Mouse (Mus musculus): ENCODE results near the gene Adh6a. TPM values are rescaled to one million over a fixed set of nuclear protein-coding genes. Genes with fewer than 3 reads are reported as not detected.

The Adh6a gene
- total RNA-seq (2021), result not detected
- long read RNA-seq, experiment 1, result 0 reads
- long read RNA-seq, experiment 2, result 0 reads

GRCm38 (mm10) chr3:138312965-138313364 lies at the start of gene Adh6a:
TSS of gene Adh6a (plus strand) at chr3:138313286.
- Histone ChIP-seq H3K27ac (no peak within 1 kb of the TSS), H3K4me3 (no peak within 1 kb of the TSS)
- no peak for TF ChIP-seq CTCF (conservative IDR thresholded peaks at IDR 0.05)
- no peak for DNase-seq (ENCODE audit: low spot score in 2 of 2)

GRCm38 (mm10) chr3:138264648-138265047 lies 48.4 kb upstream of the Adh6a start:
- DNase-seq (ENCODE audit: low spot score in 2 of 2), result peak in 1 of 2 experiments; percentile 13
- H3K27ac ChIP-seq, result no peak overlapping the region
- H3K4me3 ChIP-seq, result no peak overlapping the region
- TF ChIP-seq CTCF (conservative IDR thresholded peaks at IDR 0.05), result no peak

DNA sequence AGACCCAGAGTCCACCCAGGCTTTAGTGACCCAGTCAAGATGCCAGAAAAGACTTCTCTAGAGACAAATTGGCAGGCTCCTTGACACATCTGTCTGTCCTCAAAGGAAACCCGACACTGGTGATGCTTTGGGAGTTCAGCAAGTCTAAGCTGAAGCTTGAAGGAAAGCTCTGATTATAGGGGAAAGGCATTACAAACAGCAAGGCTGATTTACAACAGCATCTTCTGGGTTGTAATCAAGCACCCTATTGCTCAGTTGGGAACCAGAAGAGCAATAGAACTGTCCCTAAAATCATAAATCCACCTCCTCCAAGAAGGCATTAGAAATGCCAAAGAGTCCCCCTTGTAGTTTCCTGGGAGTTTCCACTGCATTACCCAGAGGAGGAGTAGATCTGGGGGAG lies 42.6 kb upstream of the Adh6a start:
- TF ChIP-seq CTCF (conservative IDR thresholded peaks at IDR 0.05), result no peak
- Histone ChIP-seq H3K4me3 (no peak overlapping the region), H3K27ac (no peak overlapping the region)
- DNase-seq (ENCODE audit: low spot score in 2 of 2), result no peak

DNA sequence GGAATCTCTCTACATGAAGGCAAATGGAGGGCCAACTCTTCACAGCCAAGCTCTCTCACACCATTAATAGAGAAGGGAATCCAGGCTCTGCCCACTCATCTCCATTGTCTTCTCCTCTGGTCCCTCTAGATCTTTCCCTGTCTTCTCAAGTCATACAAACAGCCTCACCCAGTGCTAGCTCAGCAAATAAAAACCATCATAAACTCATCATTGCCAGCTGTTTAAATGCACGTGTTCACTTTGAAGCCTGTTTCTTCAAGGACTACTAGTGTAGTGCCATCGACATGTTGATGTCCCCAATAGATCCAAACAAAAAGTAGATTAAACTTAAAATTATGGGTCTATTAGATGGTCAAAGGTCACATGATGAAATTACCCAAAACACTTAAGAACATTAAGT lies 41.8 kb upstream of the Adh6a start:
- H3K4me3 ChIP-seq, result no peak overlapping the region
- DNase-seq (ENCODE audit: low spot score in 2 of 2), result no peak
- TF ChIP-seq CTCF (conservative IDR thresholded peaks at IDR 0.05), result no peak

DNA sequence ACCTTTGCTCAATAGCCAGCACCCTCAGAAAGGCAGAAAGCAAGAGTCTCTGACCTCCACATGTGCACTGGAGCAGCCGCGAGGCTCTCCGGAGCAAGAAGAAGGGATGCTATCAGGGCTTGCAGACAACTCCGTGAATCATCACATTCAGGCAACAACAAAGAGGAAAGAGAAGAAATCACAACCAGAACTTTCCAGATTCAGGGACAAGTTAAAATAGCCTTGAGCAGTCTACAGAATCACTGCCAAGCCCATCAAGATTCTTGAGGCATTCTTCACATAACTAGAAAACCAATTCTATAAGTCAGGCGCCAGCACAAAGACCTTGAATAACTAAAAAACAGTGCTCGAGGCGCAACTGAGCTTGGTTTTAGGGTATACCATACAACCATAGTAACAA lies 40.0 kb upstream of the Adh6a start:
- Histone ChIP-seq H3K27ac (no peak overlapping the region), H3K4me3 (no peak overlapping the region)
- DNase-seq (ENCODE audit: low spot score in 2 of 2), result no peak
- TF ChIP-seq CTCF (conservative IDR thresholded peaks at IDR 0.05), result no peak

More for the DNA sequence above, 41.8 kb upstream of the Adh6a start:
- H3K27ac ChIP-seq, result no peak overlapping the region

DNA sequence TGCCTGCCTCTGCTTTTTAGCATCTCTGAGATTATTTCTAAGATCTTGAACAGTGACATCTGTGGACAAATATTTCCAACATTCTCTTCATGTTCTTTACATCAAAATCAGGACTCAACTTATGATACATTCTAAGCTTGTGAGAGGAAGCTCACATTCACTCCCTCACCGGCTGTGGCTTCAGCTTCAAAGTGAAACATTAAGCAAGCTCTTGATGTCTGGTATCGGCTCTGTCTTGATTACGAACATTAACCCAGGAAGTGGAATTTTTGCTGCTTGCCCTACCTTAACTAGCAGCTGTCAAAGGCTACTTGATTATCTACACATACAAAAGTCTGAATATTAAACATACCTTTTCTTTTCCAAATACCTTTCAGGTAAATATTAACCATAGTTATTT lies 38.0 kb upstream of the Adh6a start:
- no peak for TF ChIP-seq CTCF (conservative IDR thresholded peaks at IDR 0.05)
- DNase-seq (ENCODE audit: low spot score in 2 of 2), result no peak
- Histone ChIP-seq H3K4me3 (no peak overlapping the region), H3K27ac (no peak overlapping the region)

DNA sequence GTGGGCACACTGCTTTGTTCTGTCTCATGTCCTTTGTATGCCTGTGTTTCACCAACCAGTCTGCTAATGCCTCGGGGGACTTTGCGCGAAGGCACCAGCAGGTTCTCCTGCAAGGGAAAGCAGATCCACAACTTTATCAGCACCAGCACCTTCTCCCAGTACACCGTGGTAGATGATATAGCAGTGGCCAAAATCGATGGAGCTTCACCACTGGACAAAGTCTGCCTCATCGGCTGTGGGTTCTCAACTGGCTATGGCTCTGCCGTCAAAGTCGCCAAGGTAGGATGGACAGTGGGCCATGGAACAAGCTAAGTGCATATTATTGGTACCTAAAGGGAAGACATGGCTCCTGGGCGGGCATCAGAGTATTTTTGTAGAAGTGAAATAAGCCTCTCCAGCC lies 30.5 kb upstream of the Adh6a start:
- DNase-seq (ENCODE audit: low spot score in 2 of 2), result no peak
- no peak for TF ChIP-seq CTCF (conservative IDR thresholded peaks at IDR 0.05)
- Histone ChIP-seq H3K27ac (no peak overlapping the region), H3K4me3 (no peak overlapping the region)

DNA sequence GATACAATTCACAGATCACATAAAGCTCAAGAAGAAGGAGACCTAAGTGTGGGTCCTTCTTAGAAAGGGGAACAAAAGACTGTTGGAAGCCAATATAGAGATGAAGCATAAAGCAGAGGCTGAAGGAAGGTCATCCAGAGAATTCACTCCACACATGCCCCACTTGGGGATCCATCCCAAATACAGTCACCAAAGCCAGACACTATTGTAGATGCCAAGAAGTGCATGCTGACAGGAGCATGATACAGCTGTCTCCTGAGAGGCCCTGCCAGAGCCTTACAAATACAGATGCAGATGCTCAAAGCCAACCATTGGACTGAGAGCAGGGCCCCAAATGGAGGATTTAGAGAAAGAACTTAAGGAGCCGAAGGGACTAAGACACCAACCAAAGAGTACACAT lies 29.3 kb upstream of the Adh6a start:
- TF ChIP-seq CTCF (conservative IDR thresholded peaks at IDR 0.05), result no peak
- no peak overlapping the region for H3K4me3 ChIP-seq
- no peak for DNase-seq (ENCODE audit: low spot score in 2 of 2)
- no peak overlapping the region for H3K27ac ChIP-seq

DNA sequence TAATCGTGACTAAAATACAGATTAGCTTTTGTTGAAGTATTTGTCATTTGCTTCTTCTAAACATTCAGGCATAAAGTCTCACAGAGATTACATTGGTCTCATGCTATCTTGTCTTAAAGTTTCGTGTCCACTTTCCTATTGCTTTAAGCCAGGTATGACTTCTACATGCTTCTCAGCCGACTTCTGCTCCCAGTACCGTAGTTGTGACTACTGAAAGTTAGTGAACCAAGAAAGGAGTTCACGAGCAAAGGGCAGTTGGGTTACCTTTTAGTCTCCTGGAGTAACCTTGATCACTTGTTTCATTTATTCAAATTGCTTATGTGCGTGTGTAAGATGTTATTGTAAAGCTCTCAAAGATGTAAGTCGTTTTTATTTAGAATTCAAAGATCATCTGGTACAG lies 27.1 kb upstream of the Adh6a start:
- Histone ChIP-seq H3K27ac (no peak overlapping the region), H3K4me3 (no peak overlapping the region)
- TF ChIP-seq CTCF (conservative IDR thresholded peaks at IDR 0.05), result no peak
- DNase-seq (ENCODE audit: low spot score in 2 of 2), result no peak

DNA sequence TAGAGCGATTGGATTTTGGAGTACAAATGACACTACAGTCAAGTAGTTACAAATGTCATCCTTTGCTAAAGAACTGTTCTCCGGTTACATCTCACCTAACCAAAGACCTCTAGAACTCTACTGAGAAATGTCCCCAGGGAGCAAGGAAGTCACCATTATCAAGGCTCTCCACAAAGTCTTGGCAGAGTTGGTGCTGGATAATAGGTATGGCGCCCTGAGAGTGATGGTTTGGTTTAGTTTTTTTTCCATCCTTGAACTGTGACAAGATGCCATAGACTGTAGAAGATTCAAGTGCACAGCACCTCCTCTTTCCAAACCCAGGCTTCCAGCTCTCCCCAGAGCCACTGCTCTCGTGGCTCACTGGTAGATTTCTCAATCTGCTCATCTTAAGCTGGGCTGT lies 25.4 kb upstream of the Adh6a start:
- no peak overlapping the region for H3K4me3 ChIP-seq
- TF ChIP-seq CTCF (conservative IDR thresholded peaks at IDR 0.05), result no peak
- no peak overlapping the region for H3K27ac ChIP-seq
- DNase-seq (ENCODE audit: low spot score in 2 of 2), result no peak

GRCm38 (mm10) chr3:138290672-138291071 lies 22.4 kb upstream of the Adh6a start:
- no peak for TF ChIP-seq CTCF (conservative IDR thresholded peaks at IDR 0.05)
- DNase-seq (ENCODE audit: low spot score in 2 of 2), result no peak
- Histone ChIP-seq H3K4me3 (no peak overlapping the region), H3K27ac (no peak overlapping the region)

- no peak overlapping the region for H3K4me3 ChIP-seq
- H3K27ac ChIP-seq, result no peak overlapping the region
- no peak for TF ChIP-seq CTCF (conservative IDR thresholded peaks at IDR 0.05)
These were observed 21.5 kb upstream of the Adh6a start for GRCm38 (mm10) chr3:138291529-138292117.

DNA sequence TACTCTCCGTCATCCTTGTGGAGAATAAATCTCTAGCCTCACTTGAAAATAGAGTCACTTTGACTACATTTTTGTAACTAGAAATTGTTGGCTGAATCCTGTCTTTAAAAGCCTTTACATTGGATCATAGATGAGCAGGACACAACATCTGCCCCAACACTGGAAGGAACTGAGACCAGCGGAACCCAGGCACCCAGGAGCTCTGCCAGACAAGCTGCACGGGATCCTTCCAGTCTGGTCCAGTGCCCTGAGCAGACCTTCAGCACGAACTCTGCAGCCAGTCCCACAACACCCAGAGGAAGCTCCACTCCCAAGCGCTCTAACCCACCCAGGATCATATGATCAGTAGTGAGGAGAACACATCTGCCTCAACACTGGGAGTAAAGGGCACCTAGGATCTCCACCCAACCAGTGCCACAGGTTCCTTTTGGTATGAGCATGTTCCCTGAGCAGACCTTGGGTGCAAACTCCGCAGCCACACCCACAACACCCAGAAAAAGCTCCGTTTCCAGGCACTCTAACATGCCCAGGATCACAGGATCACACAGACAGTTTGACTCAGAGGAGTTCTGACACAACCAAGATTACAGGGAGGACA lies 19.7 kb upstream of the Adh6a start:
- Histone ChIP-seq H3K4me3 (no peak overlapping the region), H3K27ac (no peak overlapping the region)
- no peak for TF ChIP-seq CTCF (conservative IDR thresholded peaks at IDR 0.05)
- no peak for DNase-seq (ENCODE audit: low spot score in 2 of 2)

More at GRCm38 (mm10) chr3:138291529-138292117, 21.5 kb upstream of the Adh6a start:
- DNase-seq (ENCODE audit: low spot score in 2 of 2), result no peak

GRCm38 (mm10) chr3:138300130-138300529 lies 13.0 kb upstream of the Adh6a start:
- H3K4me3 ChIP-seq, result no peak overlapping the region
- no peak overlapping the region for H3K27ac ChIP-seq
- no peak for DNase-seq (ENCODE audit: low spot score in 2 of 2)
- no peak for TF ChIP-seq CTCF (conservative IDR thresholded peaks at IDR 0.05)

Data from layer of hippocampus, adult 2 months (tissue).